Mouse (Mus musculus) ES-E14 (cell line): ENCODE data around the gene Gabrd. TPM values are rescaled to one million over a fixed set of nuclear protein-coding genes. Genes with fewer than 3 reads are reported as not detected.

Experiments used
- DNase-seq: peaks from one replicate; pipeline ENCODE4 v3.0.0-alpha.2; 2013; ENCODE audit warnings: low read depth, low spot score
- H3K27ac ChIP-seq: 2 replicates; pipeline ENCODE4 v1.5.1; 2012; ENCODE audit warnings: low read depth, mild to moderate bottlenecking, low read length, moderate library complexity, mixed read lengths; ENCODE audit not compliant: poor library complexity, insufficient read depth, severe bottlenecking
- H3K36me3 ChIP-seq: 2 replicates; pipeline ENCODE4 v1.6.1; 2012; ENCODE audit warnings: mild to moderate bottlenecking, low read length, moderate library complexity, mixed read lengths; ENCODE audit not compliant: control insufficient read depth, poor library complexity, insufficient read depth, severe bottlenecking
- H3K4me1 ChIP-seq, 2 experiments: fragments of 150-350 bp in 1 of 2; sonication (generic) in 1 of 2; 2 replicates each; pipeline ENCODE4 v1.6.1; 2012; ENCODE audit warnings: low read length in 2 of 2, mild to moderate bottlenecking in 1 of 2, mixed read lengths in 1 of 2; ENCODE audit not compliant: control insufficient read depth in 2 of 2, insufficient read depth in 2 of 2, poor library complexity in 1 of 2
- H3K4me3 ChIP-seq, 2 experiments: fragments of 150-350 bp in 1 of 2; sonication (generic) in 1 of 2; 2 replicates each; pipeline ENCODE4 v1.5.1; 2012; ENCODE audit warnings: low read length in 2 of 2, low read depth in 1 of 2, mild to moderate bottlenecking in 1 of 2, mixed read lengths in 1 of 2; ENCODE audit not compliant: insufficient read depth in 1 of 2, poor library complexity in 1 of 2, severe bottlenecking in 1 of 2
- H3K9ac ChIP-seq: 2 replicates; pipeline ENCODE4 v1.6.1; 2012; ENCODE audit warnings: low read depth, mild to moderate bottlenecking, low read length, mixed read lengths; ENCODE audit not compliant: poor library complexity, insufficient read depth, severe bottlenecking
- H3K9me3 ChIP-seq: fragments of 150-350 bp; sonication (generic); 2 replicates; pipeline ENCODE4 v1.6.1; 2012; ENCODE audit warnings: low read depth, mild to moderate bottlenecking, low read length; ENCODE audit not compliant: control insufficient read depth, insufficient read depth
- CHD2 ChIP-seq: IDR thresholded peaks from 2 replicates; pipeline ENCODE4 v1.6.1; 2014; ENCODE audit warnings: mild to moderate bottlenecking, low read depth, low read length, inconsistent platforms
- HCFC1 ChIP-seq: IDR thresholded peaks from 2 replicates; pipeline ENCODE4 v1.6.1; 2012; ENCODE audit warnings: low read length, inconsistent platforms, borderline replicate concordance; ENCODE audit not compliant: insufficient read depth
- MAFK ChIP-seq: IDR thresholded peaks from 2 replicates; pipeline ENCODE4 v1.6.1; 2014; ENCODE audit warnings: mild to moderate bottlenecking, low read depth, low read length, inconsistent platforms; ENCODE audit not compliant: insufficient read depth
- ZC3H11A ChIP-seq: IDR thresholded peaks from 2 replicates; pipeline ENCODE4 v1.6.1; 2012; ENCODE audit warnings: low read depth, mild to moderate bottlenecking, inconsistent platforms, low read length, borderline replicate concordance
- ZNF384 ChIP-seq: IDR thresholded peaks from 2 replicates; pipeline ENCODE4 v1.6.1; 2012; ENCODE audit warnings: low read depth, low read length, inconsistent platforms
- in situ Hi-C, 2 experiments: fragments of 600-800 bp; cut with MboI; formaldehyde crosslinking; loops; one replicate each; pipeline ENCODE4 v1.15.1; 2025; ENCODE audit warnings: low sequenced_read_pairs in 2 of 2, inconsistent platforms in 1 of 2; ENCODE audit not compliant: unreplicated experiment in 2 of 2
- total RNA-seq: library from RNA; depleted of rRNA; stranded (reverse); fragments of 300-350 nt; gene quantifications from 2 replicates; pipeline ENCODE4 v1.2.3, GENCODE M21; 2012

The Gabrd gene
- total RNA-seq, 1 experiment: not detected

DNA sequence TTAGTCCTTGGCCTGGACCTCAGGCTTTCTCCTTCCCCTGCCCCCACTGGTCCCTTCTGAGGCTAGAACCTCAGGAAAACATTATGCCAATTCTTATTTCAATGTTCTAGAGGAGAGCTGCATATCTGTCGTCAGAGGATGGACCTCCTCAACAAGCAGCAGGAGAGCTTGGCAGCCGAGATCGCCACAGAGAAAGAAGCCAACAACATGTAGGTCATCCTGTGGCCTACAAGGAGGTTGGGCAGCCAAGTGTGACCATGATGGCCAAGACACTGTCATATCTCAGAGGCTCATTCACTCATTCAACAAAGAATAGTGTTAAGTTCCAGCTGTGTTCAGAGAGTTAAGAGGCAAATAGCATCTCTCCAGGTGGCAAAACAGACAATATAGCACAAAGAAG, 22.2 kb upstream of the Gabrd start:
- H3K4me1 ChIP-seq: no peaks in the 10 kb centered on the region
- in situ Hi-C loops: no loop called here
- no peaks in the 10 kb centered on the region for H3K9me3 ChIP-seq

DNA sequence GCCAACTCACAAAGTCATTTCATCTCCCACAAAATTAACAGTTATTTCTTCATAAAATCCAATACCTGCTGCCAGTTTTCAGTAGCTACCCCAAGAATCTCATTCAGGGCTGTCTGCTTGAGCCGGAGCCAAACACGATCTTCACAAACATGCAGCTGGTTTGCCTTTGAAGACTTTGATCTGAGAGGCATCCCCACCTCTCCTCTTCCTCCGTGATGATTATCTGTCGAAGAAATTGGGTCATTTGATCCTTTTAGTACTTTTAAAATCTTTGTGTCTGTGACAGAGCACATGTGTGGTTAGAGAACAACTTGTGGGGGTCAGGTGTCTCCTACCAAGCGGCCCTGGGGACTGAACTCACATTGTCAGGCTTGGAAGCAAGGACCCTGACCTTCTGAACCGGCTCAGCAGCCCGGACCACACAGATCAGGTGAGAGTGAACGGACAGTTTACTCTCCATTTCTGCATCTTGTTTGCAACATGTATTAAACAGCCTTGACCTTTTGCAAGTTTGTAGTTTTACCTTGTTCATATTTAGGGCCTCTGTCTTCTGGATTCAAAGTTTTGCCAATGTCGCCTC, 16.8 kb upstream of the Gabrd start:
- DNase-seq: no peak
- in situ Hi-C loops: no loop called here
- no peak overlapping the region for H3K27ac ChIP-seq
- no peaks in the 10 kb centered on the region for H3K36me3 ChIP-seq
- H3K9ac ChIP-seq: no peak overlapping the region
- TF ChIP-seq CHD2: no peak
- H3K9me3 ChIP-seq: no peaks in the 10 kb centered on the region
- no peak overlapping the region for H3K4me3 ChIP-seq
- no peaks in the 10 kb centered on the region for H3K4me1 ChIP-seq

More for the DNA sequence above, 22.2 kb upstream of the Gabrd start:
- no peak overlapping the region for H3K9ac ChIP-seq
- TF ChIP-seq CHD2 (no peak), HCFC1 (no peak)
- H3K4me3 ChIP-seq: no peak overlapping the region
- no peaks in the 10 kb centered on the region for H3K36me3 ChIP-seq
- DNase-seq: no peak
- no peak overlapping the region for H3K27ac ChIP-seq

DNA sequence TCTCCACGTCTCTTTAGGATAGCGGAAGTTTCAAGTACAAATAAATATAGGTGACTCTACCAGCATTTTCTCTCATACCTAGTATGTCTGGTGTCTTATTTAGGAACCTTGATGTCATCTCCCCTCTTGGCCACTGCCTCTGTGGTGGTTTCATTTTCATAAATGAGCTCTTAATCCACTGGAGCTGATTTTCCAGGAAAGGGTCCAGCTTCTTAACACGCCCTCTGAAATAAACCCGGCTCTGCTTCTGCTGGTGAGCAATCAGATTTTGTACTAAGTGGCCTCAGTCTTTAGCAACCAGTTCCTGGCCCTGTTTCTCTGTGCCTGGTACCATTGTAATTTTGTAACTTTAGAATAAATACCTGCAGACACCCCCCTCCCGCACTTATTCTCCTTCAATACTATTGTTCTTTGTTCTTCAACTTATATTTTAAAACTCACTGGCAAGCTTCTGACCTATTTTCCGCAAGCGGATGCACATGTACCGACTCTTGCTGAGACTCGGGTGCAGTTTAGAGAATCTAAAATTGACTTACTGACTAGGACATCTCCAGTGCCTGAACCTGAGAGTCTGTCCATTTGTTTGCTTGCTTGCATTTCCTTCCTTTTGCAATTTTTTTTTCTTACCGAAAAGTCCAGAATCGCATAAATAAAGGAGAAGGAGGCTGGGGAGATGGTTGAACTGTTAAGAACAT, 15.9 kb upstream of the Gabrd start:
- Histone ChIP-seq H3K9ac (no peak overlapping the region), H3K27ac (no peak overlapping the region), H3K4me1 (no peaks in the 10 kb centered on the region), H3K4me3 (no peak overlapping the region), H3K36me3 (no peaks in the 10 kb centered on the region), H3K9me3 (no peaks in the 10 kb centered on the region)
- DNase-seq: no peak
- no peak for TF ChIP-seq ZC3H11A
- no peak for TF ChIP-seq MAFK
- TF ChIP-seq CHD2: no peak
- TF ChIP-seq ZNF384: no peak
- no peak for TF ChIP-seq HCFC1
- in situ Hi-C loops: no loop called here

DNA sequence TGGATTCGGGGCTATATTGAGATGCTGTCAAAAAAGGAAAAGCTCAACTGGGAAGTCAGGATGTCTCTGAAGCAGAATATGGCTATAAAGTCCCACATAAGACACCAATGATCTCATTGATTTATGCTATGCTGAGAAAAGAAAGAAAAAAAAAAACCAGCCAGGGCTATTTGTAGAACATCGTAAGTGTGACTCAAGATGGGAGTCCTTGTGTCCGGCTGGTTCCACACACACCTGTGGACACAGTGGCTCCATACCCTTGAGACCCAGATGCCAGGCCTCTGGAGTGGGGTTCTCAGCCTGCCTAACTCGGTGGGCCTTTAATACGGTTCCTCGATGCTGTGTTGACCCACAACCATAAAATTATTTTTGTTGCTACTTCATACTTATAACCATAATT, 14.2 kb upstream of the Gabrd start:
- Histone ChIP-seq H3K4me1 (peaks cover 0 to 3% of the 10 kb centered on the region in 2 experiments; a peak in 1 of 4 replicates), H3K9ac (no peak overlapping the region), H3K9me3 (no peaks in the 10 kb centered on the region), H3K27ac (no peak overlapping the region), H3K36me3 (no peaks in the 10 kb centered on the region), H3K4me3 (no peak overlapping the region)
- in situ Hi-C loops: no loop called here
- TF ChIP-seq ZC3H11A: no peak
- no peak for TF ChIP-seq ZNF384
- TF ChIP-seq CHD2: no peak
- TF ChIP-seq HCFC1: no peak
- no peak for TF ChIP-seq MAFK
- DNase-seq: no peak
